Mouse (Mus musculus) heart, postnatal 25 days (tissue): ENCODE data around the gene Spint2. TPM values are rescaled to one million over a fixed set of nuclear protein-coding genes. Genes with fewer than 3 reads are reported as not detected.

Experiments
- DNase-seq: peaks from one replicate; pipeline ENCODE4 v3.0.0; 2022; ENCODE audit warnings: low spot score
- intact Hi-C: fragments of 180-260 bp; cut with DNase I; formaldehyde crosslinking; loops from one replicate; pipeline ENCODE4 v1.15.1; 2025
- total RNA-seq, 2 experiments: library from RNA; stranded (reverse); gene quantifications; 2 replicates each; pipeline ENCODE4 v1.2.3; 2021

Gene Spint2
- total RNA-seq, 2 experiments from 2014 or later, result 33.5 to 37.1 TPM

DNA sequence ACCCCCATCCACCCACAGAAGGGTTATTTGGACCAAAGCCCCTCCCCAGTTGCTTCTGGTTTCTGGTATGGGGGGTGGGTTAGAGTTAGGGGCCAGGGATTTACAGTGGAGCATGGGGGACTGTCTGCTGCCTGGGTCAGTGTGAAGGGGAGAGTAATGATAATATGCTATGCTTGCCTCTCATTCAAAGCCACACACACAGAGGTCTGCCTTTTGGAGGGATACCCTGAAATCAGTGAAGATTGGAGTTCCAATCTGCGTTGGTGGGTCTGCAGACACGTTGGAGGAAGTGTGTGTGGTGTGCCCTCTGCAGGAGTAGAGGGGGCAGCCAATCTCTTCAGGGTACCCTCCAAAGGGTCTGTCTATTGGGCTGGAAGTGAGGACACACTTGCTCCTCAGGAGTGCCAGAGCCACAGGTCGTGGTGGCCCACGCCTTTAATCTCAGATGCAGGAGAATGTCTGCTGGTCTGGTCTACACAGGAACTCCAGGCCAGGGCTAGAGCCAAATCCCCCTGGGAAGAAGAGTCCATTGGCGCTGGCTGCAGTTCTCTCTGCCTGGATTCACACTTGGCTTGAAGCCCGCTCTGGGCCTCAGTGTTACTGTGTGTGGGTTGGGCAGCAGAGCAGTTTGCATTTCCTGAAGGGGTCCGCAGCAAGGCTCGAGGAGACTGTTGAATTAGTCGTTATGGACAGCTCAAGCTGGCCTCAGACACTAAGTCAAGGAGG lies 23.7 kb upstream of the Spint2 start:
- no peak for DNase-seq
- intact Hi-C loops, result loop anchor here (10.0 kb wide), 1 partner anchor 321 kb away; the partner anchor contains the start of genes Eif3k and Map4k1

DNA sequence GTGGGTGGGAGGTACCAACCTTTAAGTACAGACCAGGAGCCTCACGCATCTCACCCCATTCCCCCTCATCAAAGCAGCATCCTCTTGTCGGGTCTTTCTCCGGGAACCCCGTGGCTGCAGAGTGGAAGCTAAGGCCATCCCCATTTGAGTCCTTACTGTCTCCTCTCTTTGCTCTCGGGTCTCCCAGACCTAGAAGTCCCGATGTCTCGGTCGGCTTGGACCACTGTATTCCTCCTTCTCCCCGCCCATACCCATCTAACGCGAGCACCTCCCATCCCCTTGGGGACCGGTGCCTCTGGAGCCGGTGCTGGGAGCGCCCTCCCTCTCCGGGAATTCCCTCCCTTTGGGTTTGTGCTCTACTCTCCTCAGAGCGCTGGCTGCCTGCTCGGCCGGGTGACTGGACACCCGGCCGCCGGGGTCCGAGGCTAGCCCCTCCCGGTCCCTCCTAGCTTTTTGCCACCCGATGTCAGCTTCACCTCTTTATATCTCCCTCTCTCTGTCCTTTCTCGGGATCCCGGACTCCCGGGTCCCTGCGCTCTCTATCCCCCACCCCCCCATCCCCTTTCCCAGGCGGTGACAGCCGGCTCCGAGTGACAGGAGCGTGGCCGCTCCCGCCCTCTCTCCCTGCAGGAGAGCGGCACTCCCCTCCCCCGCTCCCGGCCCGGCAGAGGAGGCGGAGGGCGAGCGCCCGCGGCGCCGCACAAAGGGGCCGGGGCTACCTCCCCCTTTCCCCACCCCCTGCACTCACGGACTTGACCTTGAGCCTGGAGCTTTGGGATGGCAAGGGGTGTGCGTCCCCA lies 23.0 kb upstream of the Spint2 start:
- intact Hi-C loops, result loop anchor here (5.0 to 10.0 kb wide), 2 partner anchors 218 to 320 kb away; partner anchors contain the start of genes Eif3k and Map4k1
- DNase-seq, result no peak

DNA sequence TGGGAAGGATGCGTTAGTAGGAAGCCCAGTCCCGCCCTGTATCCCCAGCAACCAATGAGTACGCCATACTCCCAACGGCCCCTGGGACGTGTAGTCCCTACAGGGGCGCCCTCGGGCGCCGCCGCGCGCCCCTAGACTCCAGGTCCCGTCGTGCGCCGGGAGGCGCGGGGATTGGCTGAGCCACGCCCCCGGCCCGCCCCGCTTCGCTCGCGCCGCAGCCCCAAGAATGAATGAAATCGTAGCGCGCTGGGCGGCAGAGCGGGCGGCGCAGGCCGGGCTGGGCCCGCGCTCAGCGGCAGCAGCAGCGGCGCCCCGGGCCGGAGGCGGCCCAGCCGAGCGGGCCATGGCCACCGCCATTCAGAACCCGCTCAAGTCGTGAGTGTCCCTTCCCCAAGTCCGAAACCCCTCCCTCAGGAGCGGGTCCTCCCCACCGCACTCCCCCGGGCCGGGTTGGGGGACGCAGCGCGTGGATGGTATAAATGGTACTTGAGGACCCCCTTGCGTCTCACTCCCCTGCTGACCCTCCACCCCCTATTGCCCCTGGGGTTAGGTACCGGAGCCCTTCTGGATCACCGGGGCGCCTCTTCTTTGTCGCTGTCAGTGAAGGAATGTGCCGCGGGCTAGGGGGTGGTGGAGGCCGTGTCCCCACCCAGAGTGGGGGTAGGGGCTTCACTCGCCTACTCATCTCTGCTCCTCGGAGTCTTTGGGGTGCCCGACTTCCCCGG lies 22.2 kb upstream of the Spint2 start, which contains the start of gene Dpf1:
Dpf1 (plus strand) TSS at position 214 of the 725 bp plus-strand sequence.
- intact Hi-C loops, result loop anchor here (5.0 to 10.0 kb wide), 2 partner anchors 218 to 319 kb away; partner anchors contain the start of genes Eif3k and Map4k1
- peak; percentile 52 for DNase-seq

DNA sequence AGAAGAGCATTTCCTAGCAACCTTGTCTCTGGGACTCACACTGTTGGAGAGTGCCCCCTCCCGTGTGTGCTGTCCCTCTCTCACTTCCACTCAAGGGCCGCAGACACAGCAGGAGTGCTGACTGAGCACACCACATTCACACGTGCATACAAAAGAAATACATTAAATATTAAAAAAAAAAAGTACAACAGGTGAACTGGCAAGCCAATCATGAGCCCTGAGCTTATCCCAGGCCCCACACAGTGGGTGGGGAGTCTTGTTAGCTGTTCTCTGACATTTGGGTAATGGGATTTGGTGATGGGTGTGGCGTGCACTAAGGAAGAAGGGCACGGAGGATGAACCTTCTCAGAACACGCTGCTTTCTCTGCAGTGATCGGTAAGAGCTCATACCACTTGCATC lies 20.9 kb upstream of the Spint2 start:
- intact Hi-C loops, result loop anchor here (5.0 to 10.0 kb wide), 2 partner anchors 220 to 318 kb away; partner anchors contain the start of genes Eif3k and Map4k1
- no peak for DNase-seq

DNA sequence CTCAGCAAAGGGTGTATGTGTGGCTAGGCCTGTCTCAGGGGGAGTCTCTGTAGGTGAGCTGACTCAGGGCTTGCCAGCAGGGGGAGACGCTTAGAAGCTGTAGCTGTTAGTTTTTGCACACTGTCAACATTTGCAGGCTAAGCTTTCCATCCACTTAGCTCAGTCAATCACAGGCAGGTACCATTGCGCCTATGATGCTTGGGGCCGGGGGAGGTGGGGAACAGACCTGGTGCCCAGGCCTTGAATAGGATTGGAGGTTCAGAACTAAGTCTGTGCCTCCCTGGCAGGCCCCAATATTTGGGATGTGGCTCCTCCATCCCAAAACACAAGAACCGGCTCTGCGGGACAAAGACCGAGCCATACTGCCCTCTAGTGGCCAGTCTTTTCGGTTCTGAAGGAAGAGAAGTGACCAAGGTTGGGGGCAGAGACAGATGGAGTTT lies 19.4 kb upstream of the Spint2 start:
- DNase-seq, result no peak
- intact Hi-C loops, result loop anchor here (5.0 to 10.0 kb wide), 2 partner anchors 221 to 316 kb away; partner anchors contain the start of genes Eif3k and Map4k1

DNA sequence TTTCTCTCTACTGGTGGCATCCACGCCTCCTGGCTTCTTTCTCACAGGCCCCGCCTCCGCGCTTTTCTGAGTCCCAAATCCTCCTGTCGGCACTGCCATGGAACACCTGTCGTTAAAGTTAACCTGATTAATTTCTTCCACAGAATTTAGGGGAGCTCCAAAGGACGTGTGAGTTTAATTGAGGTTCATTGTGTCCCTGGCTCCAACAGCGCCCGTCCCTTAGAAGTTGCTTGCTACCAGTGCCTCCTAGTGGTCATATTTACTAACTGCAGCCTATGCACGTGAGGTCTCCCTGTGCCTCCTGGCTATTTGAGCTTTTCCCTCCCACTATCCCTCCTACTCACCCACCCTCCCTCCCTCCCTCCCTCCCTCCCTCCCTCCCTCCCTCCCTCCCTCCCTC lies 15.3 kb upstream of the Spint2 start:
- intact Hi-C loops, result loop anchor here (1.0 to 5.0 kb wide), 3 partner anchors 50 to 170 kb away; partner anchors contain the start of gene Ryr1

DNA sequence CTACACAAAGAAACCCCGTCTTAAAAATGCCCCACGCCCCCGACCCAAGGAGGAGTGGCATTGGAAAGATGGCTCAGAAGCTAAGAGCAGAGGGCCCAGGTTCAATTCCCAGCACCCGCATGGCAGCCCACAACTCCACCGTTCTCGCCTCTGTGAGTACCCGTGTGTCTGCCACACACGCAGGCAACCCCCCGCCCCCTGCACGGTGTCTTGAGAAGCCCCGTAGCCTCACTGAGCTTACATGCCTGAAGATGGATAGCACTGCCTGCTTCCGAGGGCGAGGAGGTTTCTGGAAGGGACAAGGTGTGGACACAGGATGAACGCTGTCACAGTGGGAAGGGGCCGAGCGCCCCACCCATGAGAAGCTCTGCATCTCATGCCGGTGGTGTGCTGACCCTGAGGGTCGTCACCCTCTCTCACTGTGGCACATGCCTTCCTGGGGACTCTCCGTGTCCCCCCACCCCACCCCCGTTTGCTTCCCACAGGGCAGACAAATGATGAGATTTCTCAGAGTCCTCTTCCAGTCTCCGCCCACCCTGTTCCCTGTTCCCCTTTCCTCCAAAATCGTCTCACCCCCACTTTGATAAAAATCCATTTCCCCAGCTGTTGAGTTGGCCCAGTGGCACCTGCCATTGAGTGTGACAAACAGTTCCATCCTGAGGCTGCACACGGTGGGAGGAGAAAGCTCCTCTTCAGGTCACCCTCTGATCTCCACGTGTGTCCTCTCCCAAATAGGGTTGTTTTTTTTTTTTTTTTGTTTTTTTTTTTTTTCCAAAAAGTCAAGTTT lies 14.3 kb upstream of the Spint2 start:
- intact Hi-C loops, result loop anchor here (2.0 to 5.0 kb wide), 2 partner anchors 117 to 169 kb away; partner anchors contain the start of gene Ryr1

More for the DNA sequence above, 15.3 kb upstream of the Spint2 start:
- DNase-seq, result no peak

DNA sequence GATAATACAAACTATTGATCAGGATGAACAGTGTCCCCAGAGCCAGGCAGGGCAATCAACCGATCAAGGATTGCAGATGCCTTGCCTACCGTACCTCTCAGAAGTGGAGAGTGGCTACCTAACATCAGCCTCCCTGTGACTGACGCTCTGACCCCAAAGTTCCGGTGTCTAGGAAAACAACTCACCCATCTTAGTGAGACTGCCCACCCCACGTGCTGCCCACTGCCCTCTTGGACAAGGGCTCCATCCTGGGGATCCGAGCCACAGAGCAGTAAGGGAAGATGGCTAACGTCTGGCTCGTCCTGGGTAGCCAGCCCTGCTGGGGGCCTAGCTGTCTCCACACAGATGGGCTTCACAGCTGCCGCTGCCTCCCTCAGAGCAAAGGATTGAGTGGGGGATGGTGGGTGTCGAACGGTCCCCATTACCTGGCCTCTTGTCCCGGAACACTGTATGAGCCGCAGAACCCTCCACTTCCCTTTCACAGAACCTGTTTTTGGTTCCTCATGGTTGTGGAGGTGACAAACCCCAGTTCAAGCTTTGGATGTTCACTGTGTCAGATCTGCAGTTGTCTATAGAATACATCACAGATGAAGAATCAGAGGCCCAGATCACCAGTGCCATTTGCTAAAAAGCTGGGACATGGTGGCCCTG lies 12.5 kb upstream of the Spint2 start:
- intact Hi-C loops, result no loop called here
- no peak for DNase-seq

More for the DNA sequence above, 14.3 kb upstream of the Spint2 start:
- no peak for DNase-seq

DNA sequence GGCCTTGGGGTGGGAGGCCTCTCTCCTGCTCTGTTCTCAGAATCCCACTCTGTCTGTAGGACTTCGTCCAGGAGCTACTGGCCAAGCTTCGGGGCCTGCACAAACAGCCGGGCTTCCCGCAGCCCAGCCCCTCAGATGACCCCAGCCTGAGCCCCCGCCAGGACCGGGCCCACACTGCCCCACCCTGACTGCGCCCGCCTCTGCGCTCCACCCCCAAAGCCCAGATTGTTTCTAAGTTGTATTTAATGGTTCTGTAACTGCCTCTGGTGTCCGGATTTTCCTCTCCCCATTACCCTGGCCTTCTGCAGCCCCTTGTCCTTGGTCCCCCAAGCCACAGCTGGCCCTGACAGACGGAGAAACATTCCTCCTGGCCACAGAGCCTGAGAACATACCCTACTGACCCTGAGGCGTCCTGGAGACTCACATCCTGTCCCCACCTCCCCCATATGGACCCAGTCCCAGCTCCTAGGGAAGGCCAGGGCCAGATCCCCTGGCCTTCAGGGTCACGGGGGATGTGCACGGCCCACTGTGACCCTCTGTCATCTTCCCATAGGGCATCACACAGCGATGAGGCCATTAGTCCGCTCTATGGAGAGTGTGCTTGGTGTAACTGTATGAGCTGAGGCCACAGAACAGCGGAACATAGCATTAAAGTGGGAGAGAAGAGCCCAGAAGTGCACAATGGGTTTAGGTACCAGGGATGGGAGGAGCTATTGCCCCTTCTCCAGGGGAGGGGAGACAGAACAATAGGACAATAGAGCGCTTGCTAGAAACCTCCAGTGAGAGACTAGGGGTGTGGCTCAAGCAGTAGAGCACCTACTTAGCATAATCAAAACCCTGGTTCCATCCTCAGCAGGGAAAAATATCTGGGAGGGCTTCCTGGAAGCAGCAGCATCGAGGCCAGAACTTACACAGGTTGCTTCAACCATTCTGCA lies 11.7 kb upstream of the Spint2 start:
- intact Hi-C loops, result no loop called here
- peak; percentile 63 for DNase-seq

DNA sequence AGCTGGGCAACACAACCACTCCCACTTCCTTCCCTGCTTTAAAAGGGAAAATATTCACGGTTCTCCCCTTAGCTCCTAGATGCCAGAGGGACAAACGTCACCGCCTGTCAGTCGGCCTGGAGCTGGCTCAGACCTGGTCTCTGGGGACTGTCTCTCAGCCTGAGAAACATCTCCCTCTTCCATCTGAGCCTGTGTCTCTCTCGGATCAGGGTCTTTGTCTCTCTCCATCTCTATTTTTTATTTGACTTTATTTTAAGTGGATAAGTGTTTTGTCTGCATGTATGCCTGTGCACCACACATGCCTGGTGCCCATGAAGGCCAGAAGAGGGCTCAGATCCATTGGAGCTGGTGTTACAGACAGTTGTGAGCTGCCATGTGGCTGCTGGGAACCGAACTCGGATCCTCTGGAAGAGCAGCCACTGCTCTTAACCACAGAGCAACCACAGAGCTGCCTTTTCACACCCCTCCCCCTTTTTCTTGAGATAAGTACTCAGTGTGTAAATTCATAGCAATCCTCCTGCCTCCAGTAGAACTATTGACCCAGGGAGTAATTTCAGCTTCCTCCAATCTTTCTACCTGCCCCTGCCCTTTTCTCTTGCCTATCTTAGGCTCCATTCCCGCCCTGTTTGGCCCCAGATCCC lies 10.9 kb upstream of the Spint2 start:
- peak; percentile 70 for DNase-seq
- intact Hi-C loops, result no loop called here

DNA sequence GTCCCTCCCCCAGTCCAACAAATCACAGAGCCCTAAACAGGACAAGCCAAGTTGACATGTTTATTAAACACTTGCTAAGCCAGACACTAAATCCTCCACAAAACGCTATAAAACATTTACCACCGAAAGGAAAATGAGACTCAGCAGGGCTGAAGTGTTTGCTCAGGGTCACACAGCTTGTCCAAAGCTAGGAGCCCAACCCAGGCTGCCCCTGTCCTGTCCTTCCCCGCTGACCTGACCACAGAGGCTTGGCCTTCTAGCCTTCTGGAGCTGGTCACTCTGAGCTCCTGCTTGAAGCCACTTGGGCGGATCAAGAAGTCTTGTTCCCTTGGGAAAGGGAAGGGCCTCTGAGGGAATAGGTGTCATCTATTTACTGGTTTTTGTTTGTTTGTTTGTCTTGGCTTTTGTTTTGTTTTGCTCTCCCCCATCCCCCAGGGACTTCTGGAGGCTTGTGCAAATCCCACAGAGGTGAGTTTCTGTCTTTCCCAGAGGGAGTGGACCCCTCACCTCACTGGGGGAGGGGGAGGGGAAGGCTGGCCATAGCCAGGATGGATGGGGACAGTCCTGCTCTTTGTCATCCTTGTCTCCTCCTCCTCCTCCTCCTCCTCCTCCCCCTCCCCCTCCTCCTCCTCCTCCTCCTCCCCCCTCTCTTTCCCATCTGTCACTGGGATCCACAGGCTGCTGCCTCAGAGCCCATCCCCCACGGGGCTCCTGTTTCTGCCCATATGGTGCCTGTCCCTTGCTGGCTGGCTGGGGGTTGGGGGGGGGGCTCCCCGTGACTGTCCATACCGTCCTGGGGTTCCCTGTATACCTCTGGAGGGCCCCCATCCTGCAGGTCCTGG lies 10.1 kb upstream of the Spint2 start:
- DNase-seq, result no peak
- intact Hi-C loops, result no loop called here

DNA sequence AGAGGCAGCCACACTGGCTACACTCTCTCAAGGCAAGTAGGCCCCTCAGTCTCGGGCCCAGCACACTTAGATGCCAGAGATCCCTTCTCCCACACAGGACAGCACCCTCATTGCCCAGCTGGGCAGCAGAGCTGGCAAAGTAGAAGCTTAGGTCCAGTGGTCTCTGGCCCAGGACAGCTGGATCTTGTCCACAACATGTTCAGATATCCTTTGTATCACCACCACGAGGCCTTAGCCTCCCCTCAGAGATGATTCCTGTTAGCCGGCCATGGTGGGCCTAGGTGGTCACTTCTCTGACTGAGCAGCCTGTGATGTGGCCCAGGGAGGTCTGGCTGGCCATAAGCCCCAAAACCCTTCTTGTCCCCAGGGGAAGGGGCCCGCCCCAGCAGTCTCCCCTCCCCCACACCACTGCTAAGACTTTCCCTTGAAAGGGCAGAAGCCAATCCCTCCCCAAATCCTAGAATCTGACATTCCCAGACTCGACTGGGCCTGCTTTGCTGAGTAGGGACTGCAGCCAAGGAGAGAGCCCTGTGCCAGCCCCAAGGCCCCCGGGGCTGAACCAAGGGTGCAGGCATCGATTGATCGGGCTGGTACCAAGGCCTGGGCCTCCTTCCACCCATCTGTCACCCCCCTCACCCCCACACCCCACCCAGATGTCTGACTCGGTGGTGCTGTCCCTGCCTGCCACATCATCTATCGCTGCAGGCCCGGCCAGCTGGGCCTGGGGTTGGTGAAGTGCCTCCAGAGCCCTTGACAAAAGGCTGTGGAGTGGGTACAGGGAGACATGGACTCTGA lies 9.2 kb upstream of the Spint2 start:
- intact Hi-C loops, result no loop called here
- DNase-seq, result no peak

DNA sequence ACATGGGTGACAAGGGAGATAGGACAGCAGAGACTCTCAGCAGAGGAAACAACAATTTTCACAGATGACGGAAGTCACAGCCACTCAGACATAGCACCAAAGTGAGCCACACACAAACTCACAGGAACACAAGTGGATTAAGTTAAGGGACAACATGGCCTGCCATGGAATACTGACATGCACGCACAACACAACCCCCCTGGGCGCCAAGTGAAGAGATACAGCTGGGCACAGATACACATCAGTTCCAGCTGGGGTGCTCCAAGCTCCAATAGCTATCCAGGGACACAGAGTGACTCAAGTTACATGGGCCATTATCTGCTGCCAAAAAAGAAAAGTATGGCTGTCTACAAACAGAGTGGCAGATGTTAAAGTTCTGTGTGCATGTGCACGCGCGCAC lies 8.1 kb upstream of the Spint2 start:
- DNase-seq, result no peak
- intact Hi-C loops, result no loop called here

DNA sequence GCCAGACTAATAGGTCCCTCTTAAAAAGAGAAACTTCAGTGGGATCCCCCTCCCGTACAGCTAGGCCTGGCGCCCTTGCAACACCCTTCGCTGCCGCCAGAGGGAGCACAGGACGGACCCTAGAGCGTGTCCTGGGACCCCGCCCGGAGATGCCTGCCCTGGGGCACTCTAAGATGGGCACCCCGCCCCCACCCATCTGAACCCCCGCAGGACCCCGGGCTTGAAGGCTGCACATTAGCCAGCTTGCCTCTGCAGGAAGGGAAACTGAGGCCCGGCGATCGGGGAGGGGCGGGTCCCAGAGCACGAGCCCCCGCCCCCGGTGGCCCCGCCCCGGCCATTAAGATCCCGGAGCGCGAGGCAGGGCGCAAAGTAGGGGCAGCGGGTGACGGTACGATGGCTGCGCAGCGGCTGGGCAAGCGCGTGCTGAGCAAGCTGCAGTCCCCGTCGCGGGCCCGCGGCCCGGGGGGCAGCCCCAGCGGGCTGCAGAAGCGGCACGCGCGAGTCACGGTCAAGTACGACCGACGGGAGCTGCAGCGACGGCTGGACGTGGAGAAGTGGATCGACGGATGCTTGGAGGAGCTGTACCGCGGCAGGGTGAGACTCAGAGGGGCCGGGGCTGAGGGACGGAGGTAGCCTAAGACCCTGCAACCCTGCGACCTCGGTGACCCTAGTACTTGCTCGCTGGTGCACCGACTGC lies 7.4 kb upstream of the Spint2 start, which contains the start of gene Ppp1r14a:
Ppp1r14a (plus strand) TSS at position 367 of the 697 bp plus-strand sequence.
- DNase-seq, result peak; percentile 51
- intact Hi-C loops, result no loop called here

DNA sequence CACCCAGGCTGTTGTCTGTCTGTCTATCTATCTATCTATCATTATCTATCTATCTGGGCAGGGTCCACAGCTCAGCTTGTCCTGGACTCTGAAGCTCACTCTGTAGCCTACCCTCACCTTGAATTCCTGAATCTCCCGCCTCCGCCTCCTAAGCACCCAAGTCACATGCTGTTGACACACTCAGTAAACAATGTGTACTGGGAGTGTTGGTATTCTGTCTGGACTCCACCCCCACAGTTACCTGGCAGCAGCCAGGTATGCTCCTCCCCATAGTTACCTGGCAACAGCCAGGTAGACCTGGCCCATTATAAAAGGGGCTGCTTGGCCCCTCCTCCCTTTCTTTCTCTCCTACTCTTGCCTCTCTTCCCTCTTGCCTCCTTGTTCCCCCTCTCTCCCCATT lies 6.4 kb upstream of the Spint2 start:
- DNase-seq, result no peak
- intact Hi-C loops, result no loop called here
